Comparison of ENCODE assay signal across 8 mouse cellular contexts in the genomic region with DNA sequence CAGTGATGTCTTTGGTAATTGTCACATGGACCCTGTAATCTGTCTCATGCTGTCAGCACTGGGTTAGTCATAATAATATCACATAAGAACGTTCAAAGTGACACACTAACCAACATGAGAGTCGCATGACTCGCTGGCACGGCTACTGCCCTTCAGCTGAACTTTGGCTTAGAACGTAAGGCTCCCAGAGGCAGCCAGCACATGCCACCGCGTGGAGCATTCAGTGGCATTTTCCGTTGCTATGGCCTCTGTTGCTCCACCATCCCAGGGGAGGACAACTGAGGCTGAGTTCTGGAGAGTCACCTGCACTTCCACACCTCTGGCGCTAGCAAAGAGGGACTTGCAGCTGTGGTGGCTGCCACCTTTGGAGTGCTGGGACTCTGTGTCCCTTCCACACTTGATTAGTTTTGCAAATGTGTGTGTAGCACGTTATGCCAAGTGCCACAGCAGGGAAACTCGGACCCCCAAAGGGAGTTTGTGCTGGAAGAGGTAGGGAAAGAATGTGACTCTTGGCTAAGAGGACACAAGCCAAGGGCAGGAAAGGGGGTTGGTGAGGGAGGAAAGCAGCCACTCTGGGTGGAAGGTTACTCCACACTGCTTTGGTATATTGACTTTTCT. TPM values are rescaled to one million over a fixed set of nuclear protein-coding genes. Genes with fewer than 3 reads are reported as not detected.
A peak's percentile ranks its signal among the peaks of the same experiment; 100 is the strongest.
DNase-seq lines count a peak whose midpoint lies in the region; ATAC-seq lines count a peak whose summit lies in the region.

No protein-coding gene starts in this region.

- DNase-seq in cerebellum, adult 11-12 months, result peak; percentile 10
- peak; percentile 41 to 63 for DNase-seq in kidney, postnatal 4 days
- peak; percentile 13 for DNase-seq in retina, embryonic 14.5 days (ENCODE audit: low spot score)
- no peak for DNase-seq in right cerebral cortex, adult 18-20 months
- no peak for DNase-seq in layer of hippocampus, adult 9-11 months

- peak overlapping the region; percentile 58 for H3K4me2 ChIP-seq in heart, embryonic 14.5 days (ENCODE audit: low read length)

- no peak for ATAC-seq in cerebellum, adult (ENCODE audit: insufficient number of reproducible peaks, low FRiP score, low TSS enrichment)
- ATAC-seq in heart, embryonic 14.5 days (ENCODE audit: insufficient number of reproducible peaks, insufficient read depth, low FRiP score, low read depth), result peak; percentile 86
- ATAC-seq in erythroblast, adult 5-6 weeks (replicated peaks; ENCODE audit: low FRiP score, poor library complexity, severe bottlenecking), result no peak

- H3K27ac ChIP-seq in heart, embryonic 14.5 days (replicated peaks in 1 of 2; ENCODE audit: control insufficient read depth in 1 of 2, insufficient read depth in 1 of 2, low read depth in 2 of 2, low read length in 2 of 2), result peak overlapping the region; percentile 94 to 95

- no peaks in the 10 kb centered on the region for H3K36me3 ChIP-seq in heart, embryonic 14.5 days (ENCODE audit: control insufficient read depth, insufficient read depth, low read length)

- 4% methylated on average over 11 of the region's 11 CpGs for WGBS in heart, embryonic 14.5 days

- peak overlapping the region; percentile 60 for H3K9ac ChIP-seq in heart, embryonic 14.5 days (ENCODE audit: low read length)

- no peaks in the 10 kb centered on the region for H3K9me3 ChIP-seq in heart, embryonic 14.5 days (ENCODE audit: control insufficient read depth, low read length)

- no peaks in the 10 kb centered on the region for H3K27me3 ChIP-seq in heart, embryonic 14.5 days (ENCODE audit: control insufficient read depth, insufficient read depth, low read length)

- H3K4me3 ChIP-seq in heart, embryonic 14.5 days (ENCODE audit: control insufficient read depth in 1 of 2, insufficient read depth in 1 of 2, low read depth in 1 of 2, low read length in 2 of 2), result 0 out of 4 replicates have a peak overlapping the region, but pooled peaks of 1 of the 2 experiments have one; percentile 3

- peaks cover 18 to 42% of the 10 kb centered on the region in 2 experiments for H3K4me1 ChIP-seq in heart, embryonic 14.5 days (ENCODE audit: control insufficient read depth in 2 of 2, insufficient read depth in 2 of 2, low read length in 2 of 2)

RNA-seq across cellular contexts. Expression of a gene that starts 24.1 kb away (rescaled TPM):
- 66.9 and 73.8 TPM in 2 replicates for polyA plus RNA-seq in heart, embryonic 14.5 days (2014; fragmentation: Nextera tagmentation; extraction: Ambion mirVana)
- not detected in 2 replicates for total RNA-seq in erythroblast, adult 5-6 weeks (2015; ENCODE audit: low replicate concordance)
- total RNA-seq in erythroblast, adult 5-6 weeks (2017; ENCODE audit: low replicate concordance), result not detected in 2 replicates

Comparison
In these comparisons a context has a peak if more than half of its experiments do, and no peak if none do; other contexts are left out.
1. DNase-seq: peak in cerebellum, adult 11-12 months (single experiment), kidney, postnatal 4 days (2 of 2) and retina, embryonic 14.5 days (single experiment); none in right cerebral cortex, adult 18-20 months (single experiment) and layer of hippocampus, adult 9-11 months (single experiment).